Mouse (Mus musculus) CH12.LX (cell line): ENCODE measurements around the gene Pon3. TPM values are rescaled to one million over a fixed set of nuclear protein-coding genes. Genes with fewer than 3 reads are reported as not detected.

ENCODE experiments used
- DNase-seq: peaks from one replicate; pipeline ENCODE4 v3.0.0-alpha.2; 2013; ENCODE audit errors: extremely low read depth
- H3K27ac ChIP-seq: 2 replicates; pipeline ENCODE4 v1.5.1; 2012; ENCODE audit warnings: low read depth, mild to moderate bottlenecking, control low read depth, moderate library complexity; ENCODE audit not compliant: insufficient read depth
- H3K27me3 ChIP-seq: replicated peaks from 2 replicates; pipeline ENCODE3; 2012; ENCODE audit warnings: inconsistent platforms
- H3K36me3 ChIP-seq, 2 experiments: replicated peaks in 1 of 2; 2 replicates each; pipeline versions ENCODE3 to v1.6.1; 2012; ENCODE audit warnings: inconsistent platforms in 1 of 2, low read length in 1 of 2, mild to moderate bottlenecking in 1 of 2, mixed read lengths in 1 of 2, moderate library complexity in 1 of 2; ENCODE audit not compliant: control insufficient read depth in 1 of 2, insufficient read depth in 1 of 2
- H3K4me1 ChIP-seq, 2 experiments: 2 replicates each; pipeline ENCODE4 v1.6.1; 2012; ENCODE audit warnings: inconsistent platforms in 1 of 2, moderate library complexity in 1 of 2; ENCODE audit not compliant: insufficient read depth in 2 of 2, control insufficient read depth in 1 of 2
- H3K4me2 ChIP-seq: 2 replicates; pipeline ENCODE4 v1.6.1; 2012; ENCODE audit warnings: low read depth, mild to moderate bottlenecking, control low read depth; ENCODE audit not compliant: poor library complexity, insufficient read depth, severe bottlenecking
- H3K4me3 ChIP-seq, 3 experiments: fragments of 150-350 bp in 1 of 3; sonication (generic) in 1 of 3; replicated peaks in 1 of 3; 2 replicates each; pipeline versions ENCODE3 to v1.5.1; 2011 to 2012; ENCODE audit warnings: low read depth in 2 of 3, low read length in 2 of 3, mild to moderate bottlenecking in 2 of 3, moderate library complexity in 2 of 3, control low read depth in 1 of 3, improper control_type of control experiment in 1 of 3, inconsistent platforms in 1 of 3, mixed read lengths in 1 of 3; ENCODE audit not compliant: poor library complexity in 1 of 3
- H3K79me2 ChIP-seq: replicated peaks from 2 replicates; pipeline ENCODE4 v1.6.1; 2012; ENCODE audit warnings: mild to moderate bottlenecking, moderate library complexity; ENCODE audit not compliant: control insufficient read depth, poor library complexity, insufficient read depth, severe bottlenecking; ENCODE audit errors: extremely low read depth
- H3K9ac ChIP-seq: 2 replicates; pipeline ENCODE4 v1.6.1; 2012; ENCODE audit warnings: low read depth, mild to moderate bottlenecking, control low read depth, moderate library complexity; ENCODE audit not compliant: insufficient read depth
- H3K9me3 ChIP-seq: replicated peaks from 2 replicates; pipeline ENCODE3; 2012; ENCODE audit warnings: low read length, inconsistent platforms, mixed read lengths
- CHD2 ChIP-seq: IDR thresholded peaks from 2 replicates; pipeline ENCODE4 v1.6.1; 2011; ENCODE audit warnings: low read length, improper control_type of control experiment
- GABPA ChIP-seq: IDR thresholded peaks from 2 replicates; pipeline ENCODE4 v1.6.1; 2012; ENCODE audit warnings: low read depth, low read length, improper control_type of control experiment, inconsistent platforms; ENCODE audit not compliant: insufficient replicate concordance
- HCFC1 ChIP-seq: IDR thresholded peaks from 2 replicates; pipeline ENCODE4 v1.6.1; 2012; ENCODE audit warnings: low read depth, mild to moderate bottlenecking, inconsistent platforms, low read length, improper control_type of control experiment
- IRF4 ChIP-seq: IDR thresholded peaks from 2 replicates; pipeline ENCODE4 v1.6.1; 2014; ENCODE audit warnings: low read depth, mild to moderate bottlenecking, inconsistent platforms, low read length, improper control_type of control experiment
- JUN ChIP-seq: IDR thresholded peaks from 2 replicates; pipeline ENCODE4 v1.6.1; 2011; ENCODE audit warnings: low read depth, mild to moderate bottlenecking, low read length, improper control_type of control experiment, moderate library complexity; ENCODE audit not compliant: insufficient read depth
- KAT2A ChIP-seq: IDR thresholded peaks from 2 replicates; pipeline ENCODE4 v1.6.1; 2012; ENCODE audit warnings: low read length, improper control_type of control experiment, inconsistent platforms; ENCODE audit not compliant: insufficient replicate concordance
- MAFK ChIP-seq: IDR thresholded peaks from 2 replicates; pipeline ENCODE4 v1.6.1; 2011; ENCODE audit warnings: low read length, improper control_type of control experiment; ENCODE audit not compliant: insufficient replicate concordance
- MAX ChIP-seq: IDR thresholded peaks from 2 replicates; pipeline ENCODE4 v1.6.1; 2011; ENCODE audit warnings: low read length, improper control_type of control experiment
- MEF2A ChIP-seq: IDR thresholded peaks from 2 replicates; pipeline ENCODE4 v1.6.1; 2014; ENCODE audit warnings: low read depth, mild to moderate bottlenecking, inconsistent platforms, low read length, improper control_type of control experiment, borderline replicate concordance
- NRF1 ChIP-seq: IDR thresholded peaks from 2 replicates; pipeline ENCODE4 v1.6.1; 2014; ENCODE audit warnings: low read depth, mild to moderate bottlenecking, inconsistent platforms, low read length, improper control_type of control experiment, moderate library complexity
- RCOR1 ChIP-seq: conservative IDR thresholded peaks from 2 replicates; pipeline ENCODE4 v1.6.1; 2012; ENCODE audit warnings: low read depth, mild to moderate bottlenecking, inconsistent platforms, low read length, improper control_type of control experiment
- SIN3A ChIP-seq: IDR thresholded peaks from 2 replicates; pipeline ENCODE4 v1.6.1; 2012; ENCODE audit warnings: low read length, improper control_type of control experiment, inconsistent platforms
- SMC3 ChIP-seq: IDR thresholded peaks from 2 replicates; pipeline ENCODE4 v1.6.1; 2011; ENCODE audit warnings: low read depth, low read length, improper control_type of control experiment
- TCF12 ChIP-seq: IDR thresholded peaks from 2 replicates; pipeline ENCODE4 v1.6.1; 2014; ENCODE audit warnings: low read depth, mild to moderate bottlenecking, inconsistent platforms, low read length, improper control_type of control experiment
- USF1 ChIP-seq: IDR thresholded peaks from 2 replicates; pipeline ENCODE4 v1.6.1; 2014; ENCODE audit warnings: low read depth, mild to moderate bottlenecking, inconsistent platforms, low read length, improper control_type of control experiment
- ZC3H11A ChIP-seq: IDR thresholded peaks from 2 replicates; pipeline ENCODE4 v1.6.1; 2012; ENCODE audit warnings: low read depth, mild to moderate bottlenecking, inconsistent platforms, low read length, improper control_type of control experiment
- ZMIZ1 ChIP-seq: IDR thresholded peaks from 2 replicates; pipeline ENCODE4 v1.6.1; 2012; ENCODE audit warnings: low read depth, mild to moderate bottlenecking, inconsistent platforms, low read length, improper control_type of control experiment
- ZNF384 ChIP-seq: IDR thresholded peaks from 2 replicates; pipeline ENCODE4 v1.6.1; 2012; ENCODE audit warnings: low read depth, low read length, improper control_type of control experiment, inconsistent platforms
- dilution Hi-C: fragments of 300-500 bp; cut with MboI; formaldehyde crosslinking; loops from 2 replicates; pipeline ENCODE4 v1.14.3; 2020; ENCODE audit warnings: low sequenced_read_pairs; ENCODE audit not compliant: extremely low pct_unique_long_range_greater_than_20kb, extremely low pct_ligation_motif_present
- in situ Hi-C: fragments of 300-500 bp; cut with MboI; formaldehyde crosslinking; loops from 3 replicates; pipeline ENCODE4 v1.14.3; 2019; ENCODE audit warnings: low sequenced_read_pairs, low pct_ligation_motif_present, low pct_unique_long_range_greater_than_20kb, mixed read lengths
- polyA plus RNA-seq: library from polyadenylated mRNA; unstranded; fragments of >175 nt; gene quantifications from 2 replicates; pipeline ENCODE4 v1.2.1, GENCODE M21; 2012; ENCODE audit warnings: low read depth; ENCODE audit not compliant: insufficient read length
- total RNA-seq, 2 experiments: library from RNA; depleted of rRNA; stranded (reverse); fragments of 300-350 nt in 1 of 2; fragments of >200 nt in 1 of 2; gene quantifications; 2 replicates each; pipeline ENCODE4 v1.2.3; 2012 to 2014

Pon3 gene
- total and polyA plus RNA-seq, 3 experiments = 13.4 to 33.1 (median 27.5) TPM

GRCm38 (mm10) chr6:5262322-5263249 lies 6.5 kb upstream of the Pon3 start:
- H3K27me3 ChIP-seq = no peaks in the 10 kb centered on the region
- in situ Hi-C loops (no loop called here), dilution Hi-C loops (no loop called here)
- no peak overlapping the region for H3K9ac ChIP-seq
- H3K4me2 ChIP-seq = no peak overlapping the region
- H3K79me2 ChIP-seq = no peaks in the 10 kb centered on the region
- peaks cover 8 to 32% of the 10 kb centered on the region in 2 experiments for H3K36me3 ChIP-seq
- peaks cover 9 to 54% of the 10 kb centered on the region in 2 experiments for H3K4me1 ChIP-seq
- TF ChIP-seq MAX (no peak), MAFK (no peak), JUN (no peak), RCOR1 (no peak), IRF4 (no peak), MEF2A (no peak), ZMIZ1 (no peak), SMC3 (no peak), SIN3A (no peak), NRF1 (no peak), ZNF384 (no peak), USF1 (no peak), HCFC1 (no peak), KAT2A (no peak), TCF12 (no peak), CHD2 (no peak), GABPA (no peak)
- H3K27ac ChIP-seq = no peak overlapping the region
- no peaks in the 10 kb centered on the region for H3K9me3 ChIP-seq
- no peak for DNase-seq
- no peak overlapping the region for H3K4me3 ChIP-seq

GRCm38 (mm10) chr6:5255291-5255690 lies 795 bp downstream of the Pon3 start:
- Histone ChIP-seq H3K4me1 (peaks cover 3 to 29% of the 10 kb centered on the region in 2 experiments), H3K4me2 (peak overlapping the region; percentile 82), H3K36me3 (peaks cover 0 to 28% of the 10 kb centered on the region in 2 experiments), H3K27ac (no peak overlapping the region), H3K4me3 (peak overlapping the region; percentile 74 to 87 (median 81)), H3K27me3 (no peaks in the 10 kb centered on the region), H3K9ac (peak overlapping the region; percentile 58), H3K9me3 (no peaks in the 10 kb centered on the region), H3K79me2 (no peaks in the 10 kb centered on the region)
- TF ChIP-seq NRF1 (no peak), ZC3H11A (no peak), ZNF384 (peak; percentile 17; the same call in 1 of the 2 replicates)
- dilution Hi-C loops (no loop called here), in situ Hi-C loops (no loop called here)
- DNase-seq = no peak
